Mouse (Mus musculus): ENCODE measurements around the gene Atcay.
A peak's percentile ranks its signal among the peaks of the same experiment; 100 is the strongest.

DNA sequence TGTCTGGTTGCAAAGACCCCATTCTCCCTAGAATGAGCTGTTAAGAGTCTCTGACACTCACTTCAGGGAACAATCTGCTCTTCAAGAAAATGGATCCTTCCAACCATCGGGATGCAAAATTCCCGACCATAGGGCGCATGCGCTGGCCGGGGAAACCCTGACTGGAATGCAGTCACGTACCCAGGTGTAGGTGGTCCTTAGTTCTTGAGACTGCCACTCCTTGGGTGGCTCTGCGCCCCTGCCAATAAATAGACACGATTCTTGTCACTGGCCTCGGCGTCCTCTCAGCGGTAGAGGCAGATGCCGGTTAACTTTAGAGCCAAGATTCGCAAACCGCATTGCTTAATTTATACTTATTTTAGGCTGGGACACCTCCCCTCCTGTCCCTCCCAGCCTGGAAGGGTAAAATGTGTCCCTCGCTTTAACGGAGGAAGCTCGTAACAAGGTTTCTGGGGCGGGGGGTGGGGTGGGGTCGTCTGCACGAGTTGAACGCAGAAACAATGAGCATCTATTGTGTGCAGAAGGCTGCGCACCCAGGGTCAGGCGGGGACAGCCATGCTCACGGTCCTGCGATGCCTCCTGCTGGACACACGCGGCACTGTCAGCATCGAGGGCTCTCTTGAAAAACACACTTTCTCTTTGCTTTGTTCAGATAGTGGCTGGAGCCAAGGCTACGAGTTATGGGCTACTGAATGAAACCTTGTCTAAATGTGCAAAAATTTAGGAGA, 55.9 kb downstream of the Atcay start:
- TF ChIP-seq EP300 (IDR thresholded peaks at IDR 0.05) (no peak), CTCF (IDR thresholded peaks at IDR 0.05) (peak; percentile 96)

All from lung, postnatal 0 days (tissue).